Mouse (Mus musculus) forebrain, embryonic 13.5 days (tissue): ENCODE results near the gene Gm17622. TPM values are rescaled to one million over a fixed set of nuclear protein-coding genes. Genes with fewer than 3 reads are reported as not detected.

Source experiments
- ATAC-seq: fragments of 200-750 bp; cut with Nextera tagmentation; 2 replicates; pipeline ENCODE4 v1.8.0; 2017
- H3K27ac ChIP-seq: fragments of 300-500 bp; sonication (generic); 2 replicates; pipeline ENCODE4 v1.5.1; 2015; ENCODE audit warnings: inconsistent platforms, mild to moderate bottlenecking, moderate library complexity
- H3K27me3 ChIP-seq: fragments of 300-500 bp; sonication (generic); 2 replicates; pipeline ENCODE4 v1.6.1; 2015; ENCODE audit warnings: mild to moderate bottlenecking, inconsistent platforms
- H3K36me3 ChIP-seq: fragments of 300-500 bp; sonication (generic); 2 replicates; pipeline ENCODE4 v1.6.1; 2015; ENCODE audit warnings: mild to moderate bottlenecking, inconsistent platforms; ENCODE audit not compliant: poor library complexity, severe bottlenecking
- H3K4me1 ChIP-seq: fragments of 300-500 bp; sonication (generic); 2 replicates; pipeline ENCODE4 v1.6.1; 2015; ENCODE audit warnings: inconsistent platforms
- H3K4me2 ChIP-seq: fragments of 300-500 bp; sonication (generic); 2 replicates; pipeline ENCODE4 v1.6.1; 2015; ENCODE audit warnings: inconsistent platforms, mild to moderate bottlenecking, moderate library complexity
- H3K4me3 ChIP-seq: fragments of 300-500 bp; sonication (generic); 2 replicates; pipeline ENCODE4 v1.5.1; 2015; ENCODE audit warnings: mild to moderate bottlenecking, inconsistent platforms
- H3K9ac ChIP-seq: fragments of 300-500 bp; sonication (generic); 2 replicates; pipeline ENCODE4 v1.6.1; 2015; ENCODE audit warnings: mild to moderate bottlenecking, inconsistent platforms
- H3K9me3 ChIP-seq: fragments of 300-500 bp; sonication (generic); replicated peaks from 2 replicates; pipeline ENCODE4 v1.6.1; 2016; ENCODE audit warnings: inconsistent platforms
- WGBS: fragments of 180-500 bp; shearing (Covaris S2); methylation state at CpG from one replicate; pipeline ENCODE4 v1.1.7; 2015; 5-methylcytosine and 5-hydroxymethylcytosine counted together
- polyA plus RNA-seq: library from polyadenylated mRNA; unstranded; fragments of >200 nt; fragmentation: Nextera tagmentation; extraction: Ambion mirVana; gene quantifications from 2 replicates; pipeline ENCODE4 v1.2.1, GENCODE M21; 2015

Gm17622 gene
- polyA plus RNA-seq, 1 experiment from 2014 or later: not detected

- Histone ChIP-seq H3K4me3 (no peak overlapping the region), H3K9me3 (no peaks in the 10 kb centered on the region), H3K4me1 (no peaks in the 10 kb centered on the region), H3K27ac (no peak overlapping the region), H3K9ac (no peak overlapping the region), H3K36me3 (no peaks in the 10 kb centered on the region), H3K27me3 (no peaks in the 10 kb centered on the region), H3K4me2 (no peak overlapping the region)
- ATAC-seq: no peak
- WGBS: 83% methylated on average over 3 of the region's 3 CpGs
These were observed 47.6 kb downstream of the Gm17622 start for GRCm38 (mm10) chr13:96538103-96538502.

Other genes with a start within 250 kb of the Gm17622 start
- gene Poc5, start 102.4 kb upstream of the Gm17622 start, polyA plus RNA-seq: 26.7 and 28.5 TPM in 2 replicates
- not detected in 2 replicates for gene Ankdd1b, start 19.5 kb upstream of the Gm17622 start, polyA plus RNA-seq
- 6.0 and 6.1 TPM in 2 replicates for gene Polk, start 51.8 kb downstream of the Gm17622 start, polyA plus RNA-seq
- 6.4 and 7.8 TPM in 2 replicates for gene Col4a3bp, start 51.9 kb downstream of the Gm17622 start, polyA plus RNA-seq
- 143 and 168 TPM in 2 replicates for gene Hmgcr, start 180.2 kb downstream of the Gm17622 start, polyA plus RNA-seq